Mouse (Mus musculus) cortical plate, adult 2 months (tissue): ENCODE results near the gene Erf. TPM values are rescaled to one million over a fixed set of nuclear protein-coding genes. Genes with fewer than 3 reads are reported as not detected.
A peak's percentile ranks its signal among the peaks of the same experiment; 100 is the strongest.
"Not testable (repeated sequence)": the region's sequence is repeated elsewhere in the genome, so short reads cannot be mapped to it uniquely, and the experiment has no call there.

Experiments
- H3K27ac ChIP-seq: fragments of 200-500 bp; 2 replicates; pipeline ENCODE4 v1.5.1; 2012; ENCODE audit warnings: low read length, control low read depth, inconsistent platforms; ENCODE audit not compliant: insufficient read depth
- H3K4me1 ChIP-seq: fragments of 200-500 bp; 2 replicates; pipeline ENCODE4 v1.6.1; 2011; ENCODE audit warnings: low read length; ENCODE audit not compliant: control insufficient read depth, insufficient read depth
- H3K4me3 ChIP-seq: fragments of 200-500 bp; 2 replicates; pipeline ENCODE4 v1.5.1; 2011; ENCODE audit warnings: mild to moderate bottlenecking, low read length, control low read depth; ENCODE audit not compliant: insufficient read depth
- CTCF ChIP-seq: fragments of 200-500 bp; IDR thresholded peaks from 2 replicates; pipeline ENCODE4 v1.5.1; 2011; ENCODE audit warnings: mild to moderate bottlenecking, control low read depth, low read length; ENCODE audit not compliant: insufficient read depth; ENCODE audit errors: extremely low read depth
- POLR2A ChIP-seq: fragments of 200-500 bp; IDR thresholded peaks from 2 replicates; pipeline ENCODE4 v1.6.1; 2011; ENCODE audit warnings: mild to moderate bottlenecking, low read length, control low read depth; ENCODE audit not compliant: insufficient read depth; ENCODE audit errors: extremely low read depth
- polyA plus RNA-seq: library from polyadenylated mRNA; depleted of rRNA; stranded (reverse); fragments of >200 nt; gene quantifications from 2 replicates; pipeline ENCODE4 v1.2.3, GENCODE M21; 2012

Gene Erf
- polyA plus RNA-seq, 1 experiment, result 48.6 TPM

- peak overlapping the region; percentile 82 for H3K4me3 ChIP-seq
- H3K4me1 ChIP-seq, result peaks cover 7% of the 10 kb centered on the region
- TF ChIP-seq POLR2A (no peak), CTCF (no peak)
- no peak overlapping the region for H3K27ac ChIP-seq
Measured at GRCm38 (mm10) chr7:25268588-25268987, 18.0 kb upstream of the Erf start.

GRCm38 (mm10) chr7:25267751-25268463 is 17.3 kb upstream of the Erf start:
- H3K4me3 ChIP-seq, result peak overlapping the region; percentile 82
- H3K4me1 ChIP-seq, result peaks cover 7% of the 10 kb centered on the region
- peak overlapping the region; percentile 91 for H3K27ac ChIP-seq
- TF ChIP-seq POLR2A (no peak), CTCF (no peak)

- Histone ChIP-seq H3K4me1 (peaks cover 7% of the 10 kb centered on the region), H3K4me3 (peak within 1 kb of the TSS; percentile 82), H3K27ac (peak within 1 kb of the TSS; percentile 91)
- TF ChIP-seq CTCF, result no peak
- no peak; the same call in 1 of the 2 replicates for TF ChIP-seq POLR2A
Measured at GRCm38 (mm10) chr7:25267301-25267750, 16.8 kb upstream of the Erf start, which contains the start of gene Cic. TSS of gene Cic (plus strand) at chr7:25267704.

GRCm38 (mm10) chr7:25266180-25266962 is 15.8 kb upstream of the Erf start:
- Histone ChIP-seq H3K4me1 (peaks cover 7% of the 10 kb centered on the region), H3K27ac (no peak overlapping the region), H3K4me3 (no peak overlapping the region)
- TF ChIP-seq CTCF, result no peak
- no peak for TF ChIP-seq POLR2A

DNA sequence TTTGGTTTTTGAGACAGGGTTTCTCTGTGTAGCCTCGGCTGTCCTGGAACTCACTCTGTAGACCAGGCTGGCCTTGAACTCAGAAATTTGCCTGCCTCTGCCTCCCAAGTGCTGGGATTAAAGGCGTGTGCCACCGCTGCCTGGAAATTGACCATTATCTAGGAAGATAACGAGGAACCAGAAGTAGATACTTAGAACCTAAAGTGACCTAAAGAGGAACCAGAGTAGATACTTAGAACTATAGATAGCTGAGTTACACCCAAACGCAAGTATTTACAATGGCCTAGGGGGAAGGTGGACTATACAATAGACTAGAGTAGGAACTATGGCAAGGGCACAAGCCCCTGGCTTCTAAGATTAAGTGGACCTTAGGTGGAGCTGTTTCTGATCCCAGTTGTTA is 15.2 kb upstream of the Erf start:
- H3K4me1 ChIP-seq, H3K4me3 ChIP-seq, H3K27ac ChIP-seq: not testable (repeated sequence)

DNA sequence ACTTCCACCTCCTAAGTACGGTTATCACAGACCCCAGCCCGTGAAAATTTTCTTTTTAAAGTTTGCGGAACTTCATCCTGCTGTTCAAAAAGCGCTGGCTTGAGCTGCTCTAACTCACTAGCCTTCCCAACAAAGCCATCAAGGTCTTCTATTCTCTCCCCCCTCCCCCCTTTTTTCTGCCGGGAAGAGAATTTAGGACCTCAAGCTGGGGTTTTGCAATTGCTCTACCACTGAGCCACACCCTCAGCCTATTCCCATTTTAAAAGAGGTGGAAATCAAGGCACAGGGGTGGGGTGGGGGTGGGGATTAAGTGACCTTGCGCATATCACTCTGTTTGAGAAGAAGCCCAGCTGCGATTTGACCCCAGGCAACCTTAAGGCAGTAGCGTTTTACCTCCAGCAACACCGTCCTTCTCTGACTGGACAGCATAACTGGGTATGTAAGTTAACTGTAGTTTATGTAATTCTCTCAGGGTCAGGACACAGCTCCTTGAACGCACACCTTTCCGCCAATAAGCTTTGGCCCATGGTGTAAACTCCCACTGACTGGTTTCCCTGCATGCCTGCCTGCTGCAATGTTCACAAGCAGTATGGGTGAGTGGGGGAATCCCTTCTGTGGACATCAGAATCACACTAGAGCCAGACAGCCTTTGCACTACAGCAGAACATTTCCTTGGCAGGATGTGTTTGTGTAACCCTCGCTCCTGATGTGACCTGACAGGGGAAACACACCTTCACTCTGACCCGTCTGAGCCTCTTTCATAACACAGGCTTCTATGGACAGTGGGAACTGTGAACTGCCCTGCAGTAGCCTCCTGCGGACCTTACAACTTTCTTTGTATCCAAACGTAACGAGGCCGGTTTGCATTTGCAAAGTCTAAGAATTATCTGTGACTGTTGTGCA is 13.7 kb upstream of the Erf start:
- peaks cover 1% of the 10 kb centered on the region; the same call in 1 of the 2 replicates for H3K4me1 ChIP-seq
- H3K27ac ChIP-seq, result no peak overlapping the region
- no peak overlapping the region for H3K4me3 ChIP-seq
- TF ChIP-seq POLR2A (no peak), CTCF (no peak)

DNA sequence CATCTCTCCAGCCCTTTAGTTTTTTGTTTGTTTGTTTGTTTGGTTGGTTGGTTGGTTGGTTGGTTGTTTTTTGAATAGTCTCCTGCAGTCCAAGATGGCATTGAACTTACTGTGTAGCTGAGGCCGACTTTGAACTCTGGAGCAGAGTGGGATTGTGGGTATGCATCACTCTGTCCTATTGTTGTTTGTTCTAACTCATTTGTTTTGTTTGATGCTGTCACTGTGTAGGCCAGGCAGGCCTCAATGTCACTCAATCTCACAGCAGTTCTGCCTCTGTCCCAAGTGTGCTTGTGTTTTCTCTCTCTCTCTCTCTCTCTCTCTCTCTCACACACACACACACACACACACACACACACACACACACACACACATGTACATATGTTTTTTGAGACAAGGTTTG is 11.3 kb upstream of the Erf start:
- no peak overlapping the region for H3K4me3 ChIP-seq
- TF ChIP-seq CTCF, result no peak
- TF ChIP-seq POLR2A, result no peak
- no peak overlapping the region for H3K27ac ChIP-seq
- no peaks in the 10 kb centered on the region for H3K4me1 ChIP-seq

DNA sequence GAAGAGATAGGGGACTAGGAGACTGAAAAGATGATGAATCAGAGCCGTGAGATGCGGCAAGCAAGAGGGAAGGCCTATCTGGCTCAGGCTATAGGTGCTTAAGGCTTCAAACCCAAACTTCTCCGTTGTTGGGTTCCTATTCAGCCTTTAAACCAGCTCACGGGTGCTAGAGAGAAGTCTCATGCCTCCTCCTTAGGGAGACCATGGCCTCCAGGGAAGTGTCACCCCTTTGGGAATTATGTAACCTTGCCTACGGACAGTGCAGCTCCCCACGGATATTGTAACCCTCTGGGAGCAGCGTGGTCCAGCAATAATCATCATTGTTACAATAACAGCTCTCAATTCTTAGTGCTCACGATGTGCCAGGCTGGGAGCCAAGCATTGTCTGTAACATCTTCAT is 1.3 kb upstream of the Erf start:
- peak overlapping the region; percentile 94 for H3K4me3 ChIP-seq
- peak overlapping the region; percentile 91 for H3K27ac ChIP-seq
- TF ChIP-seq POLR2A, result no peak
- no peak for TF ChIP-seq CTCF
- H3K4me1 ChIP-seq, result peaks cover 5% of the 10 kb centered on the region; the same call in 1 of the 2 replicates

DNA sequence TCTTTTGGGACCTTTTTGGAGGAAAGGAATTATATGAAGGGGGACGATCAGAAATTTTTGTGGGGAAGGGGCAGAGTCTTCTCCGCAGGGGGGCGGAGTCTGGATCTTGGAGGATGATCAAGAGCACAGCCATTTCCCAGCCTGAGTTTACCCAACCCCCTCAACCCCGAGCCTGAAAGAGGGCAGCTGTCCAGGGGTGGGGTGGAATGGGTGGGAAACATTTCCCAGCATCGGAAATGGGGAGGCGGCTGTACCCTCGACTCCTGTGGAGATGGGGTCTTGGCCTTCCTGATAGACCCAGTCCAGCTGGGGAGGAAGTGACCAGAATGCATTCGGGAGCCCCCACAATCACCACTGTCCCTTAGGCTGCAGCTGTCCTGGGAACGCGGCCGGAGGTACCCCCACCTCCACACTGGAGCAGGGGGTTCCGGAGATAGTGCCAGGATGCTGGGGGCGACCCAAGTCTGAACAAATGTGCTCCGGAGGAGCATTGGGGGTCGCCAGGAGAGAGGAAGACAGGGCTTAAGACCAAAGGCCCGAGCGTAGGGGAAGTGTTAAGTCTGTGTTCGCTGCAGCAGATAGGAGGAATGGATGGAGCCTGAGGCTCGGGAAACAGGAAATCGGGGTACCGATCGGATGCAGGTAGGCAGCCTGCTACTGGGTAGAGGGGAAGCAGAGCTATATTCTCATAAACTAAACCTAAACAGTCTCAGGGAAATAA is 670 bp upstream of the Erf start:
- TF ChIP-seq CTCF (no peak), POLR2A (0 out of 2 replicates have a peak, but pooled peaks have one; percentile 19)

More for the DNA sequence above, 670 bp upstream of the Erf start:
- Histone ChIP-seq H3K4me1 (peaks cover 6% of the 10 kb centered on the region; the same call in 1 of the 2 replicates), H3K4me3 (peak overlapping the region; percentile 94), H3K27ac (peak overlapping the region; percentile 91)
